Mouse (Mus musculus) kidney, adult 9 months (tissue): ENCODE results near the gene Ccl26.

ENCODE experiments used
- DNase-seq: peaks from one replicate; pipeline ENCODE4 v3.0.0; 2022

Ccl26 gene

GRCm38 (mm10) chr5:135537326-135537725 lies 26.0 kb downstream of the Ccl26 start:
- peak; percentile 48 for DNase-seq

GRCm38 (mm10) chr5:135535867-135536266 lies 27.5 kb downstream of the Ccl26 start:
- DNase-seq: no peak

DNA sequence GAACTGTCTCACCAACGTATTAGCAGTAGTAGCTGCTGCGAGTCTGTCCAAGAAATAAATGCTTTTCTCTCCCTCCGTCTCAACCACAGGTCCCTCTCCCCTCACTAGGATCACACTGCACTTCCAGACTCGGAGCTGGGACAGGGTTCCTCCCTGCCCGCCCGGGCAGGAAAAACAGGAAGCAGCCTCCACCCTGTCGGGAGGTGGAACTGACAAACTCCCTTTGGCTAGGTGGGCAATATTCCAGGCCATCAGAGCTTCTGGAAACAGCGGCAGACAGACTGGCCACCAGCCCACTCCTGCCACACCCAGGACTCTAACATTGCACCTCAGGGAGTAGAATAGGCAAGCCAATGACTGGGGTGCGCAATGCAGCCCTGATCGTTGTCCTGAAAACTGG lies 29.9 kb downstream of the Ccl26 start:
- peak; percentile 74 for DNase-seq

DNA sequence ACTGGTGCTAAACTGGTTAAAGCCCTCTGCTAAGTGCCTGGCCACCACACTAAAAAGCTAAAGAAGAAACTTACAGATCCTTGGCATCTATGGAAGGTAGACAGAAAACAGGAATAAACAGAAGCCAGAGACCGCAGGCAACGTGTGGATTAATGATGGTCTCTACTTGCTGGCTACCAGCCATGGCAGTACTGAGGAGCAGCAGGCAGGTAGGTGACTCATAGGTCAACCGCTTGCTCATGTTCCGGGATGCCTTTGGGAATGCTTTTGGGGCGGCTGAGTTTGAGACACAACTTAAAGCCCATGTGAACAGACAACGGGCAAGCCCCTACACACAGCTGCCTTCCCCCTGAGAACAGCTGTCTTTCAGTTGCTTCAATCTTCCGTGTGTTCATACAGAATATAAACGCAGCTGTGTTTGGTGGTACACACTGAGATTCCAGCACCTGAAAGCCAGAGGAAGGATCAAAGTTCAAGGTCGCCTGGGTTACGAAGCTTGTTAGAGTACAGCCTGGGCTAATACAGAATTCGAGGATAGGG lies 32.0 kb downstream of the Ccl26 start:
- DNase-seq: no peak

GRCm38 (mm10) chr5:135529964-135530363 lies 33.4 kb downstream of the Ccl26 start:
- no peak for DNase-seq

GRCm38 (mm10) chr5:135529310-135529709 lies 34.1 kb downstream of the Ccl26 start:
- DNase-seq: no peak

- DNase-seq: no peak
Measured at GRCm38 (mm10) chr5:135527986-135528385, 35.4 kb downstream of the Ccl26 start.

DNA sequence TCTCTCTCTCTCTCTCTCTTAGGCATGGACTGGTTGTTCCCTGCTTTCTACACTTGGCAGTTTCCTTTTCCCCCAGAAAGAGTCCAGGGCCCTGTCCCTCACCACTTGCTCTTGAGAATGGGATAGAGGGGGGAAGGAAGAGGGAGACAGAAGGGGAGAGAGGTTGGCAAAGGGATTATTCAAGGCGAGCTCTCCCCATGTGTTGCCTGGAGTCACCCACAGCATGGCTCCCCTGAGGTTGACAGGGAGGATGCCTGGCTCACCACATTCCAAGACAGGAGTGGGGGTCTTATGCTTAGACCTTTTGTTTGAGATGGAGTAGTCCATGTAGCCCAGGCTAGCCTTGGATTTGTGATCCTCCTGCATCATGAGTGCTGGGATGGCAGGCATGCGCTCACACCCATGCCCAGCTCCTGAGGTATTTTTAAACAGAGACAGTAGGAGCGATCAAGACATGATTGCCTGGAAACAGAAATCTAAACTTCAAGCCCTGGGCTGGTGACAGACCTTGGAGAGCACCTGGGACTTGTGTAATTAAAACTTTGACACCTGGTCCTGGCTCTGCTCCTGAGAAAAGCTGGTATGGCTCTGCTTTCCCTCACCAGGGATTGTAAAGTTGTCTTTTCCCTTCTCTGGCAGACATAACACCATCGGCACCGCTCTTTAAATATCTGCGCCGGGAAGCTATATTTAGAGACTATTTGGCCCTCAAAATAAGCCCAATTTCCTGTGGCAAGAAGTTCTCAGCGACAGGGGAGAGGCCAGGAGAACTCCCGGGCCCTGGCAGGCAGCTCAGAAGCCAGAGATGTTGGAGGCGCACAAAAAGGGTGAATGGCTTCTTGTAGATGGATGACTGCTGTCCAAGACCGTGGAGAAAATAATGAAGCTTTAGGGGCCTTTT lies 38.5 kb downstream of the Ccl26 start:
- peak; percentile 30 for DNase-seq

DNA sequence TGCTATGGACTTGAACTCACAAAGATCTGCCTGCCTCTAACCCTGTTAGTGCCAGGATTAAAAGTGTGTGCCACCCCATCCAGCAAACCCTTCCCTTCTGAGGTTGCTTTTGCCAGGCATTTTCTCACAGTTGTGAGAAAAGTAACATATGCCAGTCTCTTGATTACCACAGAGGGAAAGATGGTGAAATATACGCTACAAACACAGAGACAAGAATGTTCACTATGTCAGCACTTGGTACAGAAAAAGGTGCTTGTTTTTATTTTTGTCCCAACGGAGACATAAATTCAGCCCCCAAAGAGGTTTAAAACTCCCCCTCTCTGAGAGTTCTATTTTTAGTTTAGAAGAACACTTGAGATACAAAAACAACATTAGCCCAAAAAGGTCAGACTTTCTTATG lies 39.3 kb downstream of the Ccl26 start:
- no peak for DNase-seq

- DNase-seq: no peak
Measured at GRCm38 (mm10) chr5:135522111-135522722, 41.2 kb downstream of the Ccl26 start.

GRCm38 (mm10) chr5:135517348-135517883 lies 46.0 kb downstream of the Ccl26 start:
- no peak for DNase-seq

GRCm38 (mm10) chr5:135513131-135513530 lies 50.2 kb downstream of the Ccl26 start:
- DNase-seq: no peak

DNA sequence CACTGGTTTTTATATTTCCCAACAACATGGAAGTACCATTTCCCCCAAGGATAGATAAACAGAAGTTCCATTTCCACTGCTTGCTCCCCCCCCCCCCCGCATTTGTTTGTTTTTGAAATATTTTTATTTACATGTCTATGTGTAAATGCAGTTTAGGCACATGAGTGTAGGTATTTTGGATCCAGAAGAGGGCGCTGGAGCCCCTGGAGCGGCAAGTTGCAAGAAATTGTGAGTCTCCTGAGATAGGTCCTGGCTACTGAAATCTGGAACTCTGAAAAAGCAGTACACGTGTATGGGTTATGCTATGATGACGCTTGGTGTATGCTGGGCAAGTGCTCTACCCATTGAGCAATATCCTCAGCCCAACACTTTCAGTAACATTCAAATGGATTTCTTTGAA lies 52.3 kb downstream of the Ccl26 start:
- no peak for DNase-seq
